Mouse (Mus musculus) intestine, embryonic 15.5 days (tissue): Measurements from ENCODE around the gene Scfd2. TPM values are rescaled to one million over a fixed set of nuclear protein-coding genes. Genes with fewer than 3 reads are reported as not detected.
A peak's percentile ranks its signal among the peaks of the same experiment; 100 is the strongest.

Source experiments
- ATAC-seq: fragments of 200-750 bp; cut with Nextera tagmentation; 2 replicates; pipeline ENCODE4 v1.8.0; 2017; ENCODE audit warnings: moderate TSS enrichment, moderate library complexity
- H3K27ac ChIP-seq: fragments of 300-500 bp; sonication (generic); 2 replicates; pipeline ENCODE4 v1.5.1; 2015; ENCODE audit warnings: mild to moderate bottlenecking, inconsistent platforms
- H3K27me3 ChIP-seq: fragments of 300-500 bp; sonication (generic); replicated peaks from 2 replicates; pipeline ENCODE4 v1.6.1; 2015; ENCODE audit warnings: inconsistent platforms
- H3K36me3 ChIP-seq: fragments of 300-500 bp; sonication (generic); 2 replicates; pipeline ENCODE4 v1.6.1; 2015; ENCODE audit warnings: inconsistent platforms
- H3K4me1 ChIP-seq: fragments of 300-500 bp; sonication (generic); replicated peaks from 2 replicates; pipeline ENCODE4 v1.6.1; 2015; ENCODE audit warnings: inconsistent platforms
- H3K4me2 ChIP-seq: fragments of 300-500 bp; sonication (generic); replicated peaks from 2 replicates; pipeline ENCODE4 v1.6.1; 2015; ENCODE audit warnings: mild to moderate bottlenecking, inconsistent platforms
- H3K4me3 ChIP-seq: fragments of 300-500 bp; sonication (generic); replicated peaks from 2 replicates; pipeline ENCODE4 v1.5.1; 2015; ENCODE audit warnings: inconsistent platforms
- H3K9ac ChIP-seq: fragments of 300-500 bp; sonication (generic); 2 replicates; pipeline ENCODE4 v1.6.1; 2015; ENCODE audit warnings: inconsistent platforms
- H3K9me3 ChIP-seq: fragments of 300-500 bp; sonication (generic); 2 replicates; pipeline ENCODE4 v1.6.1; 2016; ENCODE audit warnings: inconsistent platforms
- WGBS: fragments of 180-500 bp; shearing (Covaris S2); methylation state at CpG from one replicate; pipeline ENCODE4 v1.1.7; 2015; 5-methylcytosine and 5-hydroxymethylcytosine counted together
- polyA plus RNA-seq: library from polyadenylated mRNA; unstranded; fragments of >200 nt; fragmentation: Nextera tagmentation; extraction: Ambion mirVana; gene quantifications from 2 replicates; pipeline ENCODE4 v1.2.1, GENCODE M21; 2015

Gene Scfd2
- 17.2 and 17.7 TPM in 2 replicates for polyA plus RNA-seq

- 5% methylated on average over 35 of the region's 35 CpGs for WGBS
- Histone ChIP-seq H3K4me3 (peak within 1 kb of the TSS; percentile 94), H3K4me1 (peaks cover 11% of the 10 kb centered on the region), H3K9me3 (no peaks in the 10 kb centered on the region), H3K36me3 (no peaks in the 10 kb centered on the region), H3K27ac (0 out of 2 replicates have a peak within 1 kb of the TSS, but pooled peaks have one; percentile 32), H3K9ac (peak within 1 kb of the TSS; percentile 51), H3K4me2 (peak within 1 kb of the TSS; percentile 95), H3K27me3 (no peaks in the 10 kb centered on the region)
- ATAC-seq = peak; percentile 91
These were observed at the start of gene Scfd2 for GRCm38 (mm10) chr5:74531630-74532280. Gene Scfd2, minus strand, starts transcription at chr5:74531759.

- Histone ChIP-seq H3K36me3 (peaks cover 11% of the 10 kb centered on the region; the same call in 1 of the 2 replicates), H3K9ac (no peak overlapping the region), H3K4me1 (no peaks in the 10 kb centered on the region), H3K27me3 (no peaks in the 10 kb centered on the region), H3K9me3 (no peaks in the 10 kb centered on the region), H3K4me3 (no peak overlapping the region), H3K4me2 (no peak overlapping the region), H3K27ac (no peak overlapping the region)
- WGBS = 86% methylated on average over 6 of the region's 6 CpGs
- ATAC-seq = no peak
These were observed 40.2 kb upstream of the Scfd2 start for GRCm38 (mm10) chr5:74571767-74572166.

- no peak overlapping the region for H3K4me2 ChIP-seq
- no peaks in the 10 kb centered on the region for H3K9me3 ChIP-seq
- H3K36me3 ChIP-seq = peaks cover 29% of the 10 kb centered on the region
- no peak for ATAC-seq
- no peaks in the 10 kb centered on the region for H3K27me3 ChIP-seq
- no peaks in the 10 kb centered on the region for H3K4me1 ChIP-seq
- no peak overlapping the region for H3K27ac ChIP-seq
- 92% methylated on average over 1 of the region's 1 CpGs for WGBS
- H3K4me3 ChIP-seq = no peak overlapping the region
- no peak overlapping the region for H3K9ac ChIP-seq
These were observed 29.6 kb upstream of the Scfd2 start for GRCm38 (mm10) chr5:74561151-74561550.

GRCm38 (mm10) chr5:74549566-74549965 is 18.0 kb upstream of the Scfd2 start:
- Histone ChIP-seq H3K36me3 (peaks cover 18% of the 10 kb centered on the region; the same call in 1 of the 2 replicates), H3K27me3 (no peaks in the 10 kb centered on the region), H3K9ac (no peak overlapping the region), H3K4me2 (no peak overlapping the region), H3K27ac (no peak overlapping the region), H3K9me3 (no peaks in the 10 kb centered on the region), H3K4me1 (no peaks in the 10 kb centered on the region), H3K4me3 (no peak overlapping the region)
- ATAC-seq = no peak
- WGBS = 92% methylated on average over 8 of the region's 8 CpGs

DNA sequence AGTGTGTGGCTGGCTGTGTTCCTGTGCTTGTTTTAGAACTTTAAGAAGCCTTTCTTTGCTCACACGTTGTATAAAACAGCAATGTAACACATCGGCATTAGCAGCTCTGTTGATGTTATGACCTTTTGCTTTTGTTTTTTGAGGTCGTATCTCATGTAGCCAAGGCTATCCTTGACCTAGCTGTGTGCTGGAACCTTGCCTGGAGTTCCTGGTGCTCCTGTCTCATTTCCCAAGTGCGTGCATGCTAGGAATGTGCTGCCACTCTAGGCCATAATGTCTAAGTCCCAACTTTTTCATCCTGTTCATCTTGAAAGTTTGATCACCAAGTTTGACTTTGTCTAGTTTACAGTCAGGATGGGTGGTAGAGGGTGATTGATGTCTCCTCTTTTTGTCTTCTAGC is 14.0 kb upstream of the Scfd2 start:
- WGBS = 93% methylated on average over 4 of the region's 4 CpGs

GRCm38 (mm10) chr5:74536180-74536947 is 4.8 kb upstream of the Scfd2 start:
- Histone ChIP-seq H3K4me1 (peaks cover 10% of the 10 kb centered on the region), H3K4me2 (peak overlapping the region; percentile 54), H3K36me3 (no peaks in the 10 kb centered on the region; the same call in 1 of the 2 replicates), H3K27ac (no peak overlapping the region), H3K4me3 (peak overlapping the region; percentile 83), H3K9ac (peak overlapping the region; percentile 73), H3K27me3 (no peaks in the 10 kb centered on the region), H3K9me3 (no peaks in the 10 kb centered on the region)
- 36% methylated on average over 12 of the region's 12 CpGs for WGBS
- no peak for ATAC-seq

More for the DNA sequence above, 14.0 kb upstream of the Scfd2 start:
- ATAC-seq = no peak
- H3K36me3 ChIP-seq = peaks cover 14% of the 10 kb centered on the region; the same call in 1 of the 2 replicates
- no peak overlapping the region for H3K9ac ChIP-seq
- H3K4me3 ChIP-seq = no peak overlapping the region
- H3K27ac ChIP-seq = no peak overlapping the region
- H3K9me3 ChIP-seq = no peaks in the 10 kb centered on the region
- H3K4me1 ChIP-seq = no peaks in the 10 kb centered on the region
- H3K4me2 ChIP-seq = no peak overlapping the region
- no peaks in the 10 kb centered on the region for H3K27me3 ChIP-seq

- peak within 1 kb of the TSS; percentile 89 for H3K27ac ChIP-seq
- peaks cover 14% of the 10 kb centered on the region for H3K4me1 ChIP-seq
- WGBS = under 1% methylated on average over 73 of the region's 73 CpGs
- H3K9ac ChIP-seq = peak within 1 kb of the TSS; percentile 73
- no peaks in the 10 kb centered on the region for H3K9me3 ChIP-seq
- H3K36me3 ChIP-seq = no peaks in the 10 kb centered on the region; the same call in 1 of the 2 replicates
- H3K4me3 ChIP-seq = peak within 1 kb of the TSS; percentile 83
- peak; percentile 90 for ATAC-seq
- no peaks in the 10 kb centered on the region for H3K27me3 ChIP-seq
- peak within 1 kb of the TSS; percentile 54 for H3K4me2 ChIP-seq
These were observed 3.9 kb upstream of the Scfd2 start, which contains the start of gene Fip1l1 for GRCm38 (mm10) chr5:74535240-74536021. Gene Fip1l1, plus strand, starts transcription at chr5:74535449.

DNA sequence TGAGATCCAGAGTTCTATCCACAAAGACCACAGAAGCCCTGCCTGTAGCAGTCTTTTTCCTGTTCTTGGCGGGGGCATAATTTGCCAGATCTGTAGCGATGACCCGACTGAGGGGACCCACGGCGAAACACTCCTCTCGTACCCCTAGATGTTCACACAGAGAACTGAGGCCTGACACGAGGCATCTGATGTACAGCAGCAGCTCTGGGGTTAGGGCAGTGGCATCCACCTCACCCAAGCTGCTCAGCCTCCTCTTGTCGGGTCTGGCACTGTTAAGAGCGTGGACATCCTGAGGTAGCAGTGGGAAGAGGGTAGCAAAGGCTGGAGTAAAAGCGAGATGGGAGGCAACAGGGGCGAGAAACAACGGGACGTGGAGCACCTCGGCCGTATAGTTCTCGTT is 774 bp downstream of the Scfd2 start:
- Histone ChIP-seq H3K4me3 (peak overlapping the region; percentile 94), H3K27me3 (no peaks in the 10 kb centered on the region), H3K27ac (no peak overlapping the region), H3K4me2 (peak overlapping the region; percentile 95), H3K4me1 (peaks cover 11% of the 10 kb centered on the region), H3K9ac (peak overlapping the region; percentile 51), H3K9me3 (no peaks in the 10 kb centered on the region), H3K36me3 (no peaks in the 10 kb centered on the region)
- no peak for ATAC-seq
- 19% methylated on average over 16 of the region's 16 CpGs for WGBS

DNA sequence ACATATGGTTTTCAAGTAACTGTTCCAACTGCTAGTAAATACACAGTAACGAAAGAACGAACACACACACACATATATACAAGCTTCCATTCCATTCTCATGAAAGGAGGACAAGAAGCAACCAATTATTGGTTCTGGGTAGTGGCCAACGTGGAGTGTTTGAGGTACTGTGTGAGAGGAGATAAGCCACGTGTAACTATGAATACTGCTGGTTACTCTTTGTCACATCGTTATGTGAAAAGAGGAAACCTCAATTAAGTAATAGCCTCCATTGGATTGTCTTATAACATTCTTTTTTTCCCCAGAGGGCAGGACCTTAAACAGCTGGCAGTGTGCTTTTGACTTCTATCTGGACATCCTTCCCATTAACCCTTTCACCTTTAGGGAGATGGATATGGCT is 4.5 kb downstream of the Scfd2 start:
- no peak overlapping the region for H3K9ac ChIP-seq
- no peaks in the 10 kb centered on the region for H3K9me3 ChIP-seq
- no peak for ATAC-seq
- no peak overlapping the region for H3K27ac ChIP-seq
- WGBS = 83% methylated on average over 5 of the region's 5 CpGs
- H3K36me3 ChIP-seq = no peaks in the 10 kb centered on the region
- no peaks in the 10 kb centered on the region for H3K27me3 ChIP-seq
- peaks cover 7% of the 10 kb centered on the region for H3K4me1 ChIP-seq
- no peak overlapping the region for H3K4me2 ChIP-seq
- no peak overlapping the region for H3K4me3 ChIP-seq

DNA sequence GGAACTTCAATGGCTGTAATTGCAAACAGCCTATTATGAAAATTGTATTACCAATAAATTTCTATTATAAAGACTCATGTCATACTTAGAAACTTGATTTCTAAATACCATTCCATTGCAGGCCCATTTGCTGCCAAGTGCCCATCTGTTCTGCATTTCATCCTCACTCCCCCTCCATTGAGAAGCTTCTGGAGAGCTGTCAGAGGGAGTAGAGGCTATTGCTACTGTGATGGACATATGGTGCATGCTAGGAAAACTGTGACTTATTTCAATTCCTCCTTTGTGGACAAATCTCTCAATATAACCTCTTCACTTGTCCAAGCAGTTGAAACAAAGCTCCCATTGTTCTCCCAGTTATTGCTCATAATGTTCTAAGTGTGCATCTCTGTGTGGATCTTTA is 19.9 kb downstream of the Scfd2 start:
- Histone ChIP-seq H3K9me3 (no peaks in the 10 kb centered on the region), H3K27ac (no peak overlapping the region), H3K9ac (no peak overlapping the region), H3K4me1 (no peaks in the 10 kb centered on the region), H3K4me2 (no peak overlapping the region), H3K27me3 (no peaks in the 10 kb centered on the region), H3K4me3 (no peak overlapping the region), H3K36me3 (no peaks in the 10 kb centered on the region)
- ATAC-seq = no peak

DNA sequence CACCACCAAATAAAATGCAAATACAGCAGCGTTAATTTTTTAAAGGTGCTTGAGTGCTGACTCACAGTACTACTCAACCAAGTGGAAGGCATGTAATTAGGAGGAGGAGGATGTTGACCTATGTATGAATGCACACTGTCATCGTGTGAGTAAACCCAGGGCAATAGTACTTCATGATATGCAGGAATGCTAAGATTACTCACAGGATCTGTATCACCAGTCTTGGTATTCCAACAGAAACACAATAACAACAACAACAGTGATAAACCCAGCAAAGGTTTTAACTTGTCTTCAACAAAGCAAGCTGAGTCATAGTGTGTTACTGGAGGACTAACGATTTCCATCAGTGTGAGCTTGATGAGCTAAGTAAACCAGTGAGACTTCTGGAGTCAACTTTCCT is 38.9 kb downstream of the Scfd2 start:
- Histone ChIP-seq H3K9ac (no peak overlapping the region), H3K4me3 (no peak overlapping the region), H3K36me3 (no peaks in the 10 kb centered on the region), H3K27ac (no peak overlapping the region), H3K27me3 (no peaks in the 10 kb centered on the region), H3K4me1 (no peaks in the 10 kb centered on the region), H3K4me2 (no peak overlapping the region), H3K9me3 (no peaks in the 10 kb centered on the region)
- ATAC-seq = no peak
- 83% methylated on average over 3 of the region's 3 CpGs for WGBS

DNA sequence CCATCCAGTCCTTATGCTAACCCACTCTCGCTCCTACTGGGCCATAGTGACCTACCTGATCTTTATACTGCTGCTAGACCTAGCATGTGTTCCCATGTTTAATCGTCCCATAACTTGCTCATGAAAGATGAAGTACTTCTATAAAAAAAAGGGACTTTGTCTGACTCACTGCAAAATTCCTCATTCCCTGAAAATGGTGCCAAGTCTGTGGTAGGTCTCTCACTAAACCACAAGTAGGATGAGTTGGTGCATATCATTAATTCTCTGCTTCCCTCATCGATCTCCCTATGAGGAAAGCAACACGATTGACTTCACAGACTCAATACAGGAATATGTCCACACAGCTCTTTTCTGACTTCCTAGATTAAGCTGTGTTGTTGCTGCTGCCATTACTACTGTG is 46.9 kb downstream of the Scfd2 start:
- ATAC-seq = no peak
- 81% methylated on average over 4 of the region's 4 CpGs for WGBS

More for the DNA sequence above, 46.9 kb downstream of the Scfd2 start:
- no peak overlapping the region for H3K4me2 ChIP-seq
- no peak overlapping the region for H3K9ac ChIP-seq
- H3K36me3 ChIP-seq = no peaks in the 10 kb centered on the region
- H3K9me3 ChIP-seq = no peaks in the 10 kb centered on the region
- H3K27me3 ChIP-seq = no peaks in the 10 kb centered on the region
- no peak overlapping the region for H3K4me3 ChIP-seq
- H3K4me1 ChIP-seq = 0 out of 2 replicates have a peak, but pooled peaks cover 3% of the 10 kb centered on the region
- H3K27ac ChIP-seq = no peak overlapping the region
